Mouse (Mus musculus) neural tube, embryonic 11.5 days (tissue): ENCODE data around the gene Olfr889. TPM values are rescaled to one million over a fixed set of nuclear protein-coding genes. Genes with fewer than 3 reads are reported as not detected.
"Not testable (repeated sequence)": the region's sequence is repeated elsewhere in the genome, so short reads cannot be mapped to it uniquely, and the experiment has no call there.

ENCODE experiments used
- ATAC-seq: fragments of 200-750 bp; cut with Nextera tagmentation; 2 replicates; pipeline ENCODE4 v1.8.0; 2017; ENCODE audit warnings: moderate number of reproducible peaks, mild to moderate bottlenecking, moderate TSS enrichment, moderate library complexity; ENCODE audit not compliant: insufficient read depth, low FRiP score, low TSS enrichment
- DNase-seq: peaks from one replicate; pipeline ENCODE4 v3.0.0-alpha.2; 2015; ENCODE audit warnings: low spot score
- H3K27ac ChIP-seq: fragments of 300-500 bp; sonication (generic); 2 replicates; pipeline ENCODE4 v1.5.1; 2014; ENCODE audit warnings: low read depth, mild to moderate bottlenecking, low read length
- H3K27me3 ChIP-seq: fragments of 300-500 bp; sonication (generic); 2 replicates; pipeline ENCODE4 v1.6.1; 2014; ENCODE audit warnings: mild to moderate bottlenecking, low read length, mixed read lengths; ENCODE audit not compliant: control insufficient read depth, insufficient read depth
- H3K36me3 ChIP-seq: fragments of 300-500 bp; sonication (generic); 2 replicates; pipeline ENCODE4 v1.6.1; 2014; ENCODE audit warnings: mild to moderate bottlenecking, low read length, moderate library complexity, mixed read lengths; ENCODE audit not compliant: control insufficient read depth, insufficient read depth
- H3K4me1 ChIP-seq: fragments of 300-500 bp; sonication (generic); 2 replicates; pipeline ENCODE4 v1.6.1; 2014; ENCODE audit warnings: low read length, mixed read lengths; ENCODE audit not compliant: control insufficient read depth, insufficient read depth
- H3K4me2 ChIP-seq: fragments of 300-500 bp; sonication (generic); 2 replicates; pipeline ENCODE4 v1.6.1; 2014; ENCODE audit warnings: low read depth, mild to moderate bottlenecking, moderate library complexity
- H3K4me3 ChIP-seq: fragments of 300-500 bp; sonication (generic); 2 replicates; pipeline ENCODE4 v1.5.1; 2014; ENCODE audit warnings: low read depth, low read length
- H3K9ac ChIP-seq: fragments of 300-500 bp; sonication (generic); 2 replicates; pipeline ENCODE4 v1.6.1; 2014; ENCODE audit warnings: mild to moderate bottlenecking, low read length
- H3K9me3 ChIP-seq: fragments of 300-500 bp; sonication (generic); 2 replicates; pipeline ENCODE4 v1.6.1; 2016; ENCODE audit warnings: low read length; ENCODE audit not compliant: control insufficient read depth
- WGBS: fragments of 180-500 bp; shearing (Covaris S2); extraction: QIAGEN DNeasy Blood & Tissue Kit; methylation state at CpG from one replicate; pipeline ENCODE4 v1.1.7; 2014; 5-methylcytosine and 5-hydroxymethylcytosine counted together
- polyA plus RNA-seq: library from polyadenylated mRNA; unstranded; fragments of >200 nt; fragmentation: Nextera tagmentation; extraction: Ambion mirVana; gene quantifications from 2 replicates; pipeline ENCODE4 v1.2.1, GENCODE M21; 2014

Gene Olfr889
- polyA plus RNA-seq = 0.15 and 0.16 TPM in 2 replicates

- ATAC-seq (no peak), DNase-seq (no peak)
- H3K4me3 ChIP-seq = no peak within 1 kb of the TSS
- no peaks in the 10 kb centered on the region for H3K36me3 ChIP-seq
- no peaks in the 10 kb centered on the region for H3K27me3 ChIP-seq
- no peak within 1 kb of the TSS for H3K9ac ChIP-seq
- no peak within 1 kb of the TSS for H3K27ac ChIP-seq
- no peaks in the 10 kb centered on the region for H3K9me3 ChIP-seq
- H3K4me1 ChIP-seq = no peaks in the 10 kb centered on the region
- no peak within 1 kb of the TSS for H3K4me2 ChIP-seq
Measured at GRCm38 (mm10) chr9:38114898-38115297, at the start of gene Olfr889. TSS of gene Olfr889 (plus strand) at chr9:38115198.

GRCm38 (mm10) chr9:38083772-38084171 lies 31.2 kb upstream of the Olfr889 start, which contains the start of gene Olfr887:
TSS of gene Olfr887 (plus strand) at chr9:38084072.
- H3K9ac ChIP-seq = no peak within 1 kb of the TSS
- ATAC-seq = no peak
- H3K4me1 ChIP-seq = no peaks in the 10 kb centered on the region
- no peaks in the 10 kb centered on the region for H3K27me3 ChIP-seq
- no peaks in the 10 kb centered on the region for H3K9me3 ChIP-seq
- DNase-seq = no peak
- WGBS = 80% methylated on average over 1 of the region's 1 CpGs
- no peak within 1 kb of the TSS for H3K4me3 ChIP-seq
- H3K4me2 ChIP-seq = no peak within 1 kb of the TSS
- H3K27ac ChIP-seq = no peak within 1 kb of the TSS
- no peaks in the 10 kb centered on the region for H3K36me3 ChIP-seq

GRCm38 (mm10) chr9:38107828-38108227 lies 7.2 kb upstream of the Olfr889 start, which contains the start of gene Olfr888:
TSS of gene Olfr888 (plus strand) at chr9:38108128.
- Histone ChIP-seq H3K9ac (no peak within 1 kb of the TSS), H3K36me3 (no peaks in the 10 kb centered on the region), H3K4me3 (no peak within 1 kb of the TSS), H3K27me3 (no peaks in the 10 kb centered on the region), H3K4me1 (no peaks in the 10 kb centered on the region), H3K27ac (no peak within 1 kb of the TSS), H3K9me3 (no peaks in the 10 kb centered on the region), H3K4me2 (no peak within 1 kb of the TSS)
- DNase-seq = no peak
- WGBS = 90% methylated on average over 1 of the region's 1 CpGs
- no peak for ATAC-seq

GRCm38 (mm10) chr9:38142217-38142616 lies 27.2 kb downstream of the Olfr889 start, which contains the start of gene Olfr890:
TSS of gene Olfr890 (plus strand) at chr9:38142517.
- no peaks in the 10 kb centered on the region for H3K9me3 ChIP-seq
- no peak within 1 kb of the TSS for H3K4me3 ChIP-seq
- no peaks in the 10 kb centered on the region for H3K27me3 ChIP-seq
- no peak within 1 kb of the TSS for H3K27ac ChIP-seq
- DNase-seq (no peak), ATAC-seq (no peak)
- H3K4me1 ChIP-seq = no peaks in the 10 kb centered on the region
- no peaks in the 10 kb centered on the region for H3K36me3 ChIP-seq
- no peak within 1 kb of the TSS for H3K9ac ChIP-seq
- H3K4me2 ChIP-seq = no peak within 1 kb of the TSS

- H3K4me1 ChIP-seq, H3K9ac ChIP-seq, ATAC-seq, H3K27ac ChIP-seq, DNase-seq, H3K27me3 ChIP-seq, H3K4me3 ChIP-seq, H3K4me2 ChIP-seq, H3K36me3 ChIP-seq, H3K9me3 ChIP-seq: not testable (repeated sequence)
- 56% methylated on average over 2 of the region's 2 CpGs for WGBS
Measured at GRCm38 (mm10) chr9:38168341-38168740, 53.3 kb downstream of the Olfr889 start.

Other genes starting within 250 kb of the Olfr889 start
- gene Olfr145, start 218.5 kb upstream of the Olfr889 start, polyA plus RNA-seq = not detected in 2 replicates
- gene Olfr878, start 197.4 kb upstream of the Olfr889 start, polyA plus RNA-seq = not detected in 2 replicates
- not detected in 2 replicates for gene Olfr881, start 123.4 kb upstream of the Olfr889 start, polyA plus RNA-seq
- gene Olfr883, start 89.4 kb upstream of the Olfr889 start, polyA plus RNA-seq = not detected in 2 replicates
- gene Olfr884, start 68.6 kb upstream of the Olfr889 start, polyA plus RNA-seq = not detected in 2 replicates
- gene Olfr885, start 53.9 kb upstream of the Olfr889 start, polyA plus RNA-seq = not detected in 2 replicates
- not detected in 2 replicates for gene Olfr887, start 31.1 kb upstream of the Olfr889 start, polyA plus RNA-seq
- gene Olfr888, start 7.1 kb upstream of the Olfr889 start, polyA plus RNA-seq = not detected in 2 replicates
- not detected in 2 replicates for gene Olfr890, start 27.3 kb downstream of the Olfr889 start, polyA plus RNA-seq
- gene Olfr891, start 65.6 kb downstream of the Olfr889 start, polyA plus RNA-seq = not detected in 2 replicates
- gene Olfr893, start 93.2 kb downstream of the Olfr889 start, polyA plus RNA-seq = not detected in 2 replicates
- gene Olfr894, start 102.9 kb downstream of the Olfr889 start, polyA plus RNA-seq = not detected in 2 replicates
- not detected in 2 replicates for gene Olfr143, start 137.6 kb downstream of the Olfr889 start, polyA plus RNA-seq
- not detected in 2 replicates for gene Olfr895, start 152.7 kb downstream of the Olfr889 start, polyA plus RNA-seq
- gene Olfr896-ps1, start 175.9 kb downstream of the Olfr889 start, polyA plus RNA-seq = not detected in 2 replicates
- not detected in 2 replicates for gene Olfr25, start 213.9 kb downstream of the Olfr889 start, polyA plus RNA-seq
- not detected in 2 replicates for gene Olfr898, start 233.2 kb downstream of the Olfr889 start, polyA plus RNA-seq